Mouse (Mus musculus) liver, embryonic 14.5 days (tissue): ENCODE results near the gene 0610040J01Rik. TPM values are rescaled to one million over a fixed set of nuclear protein-coding genes. Genes with fewer than 3 reads are reported as not detected.
A peak's percentile ranks its signal among the peaks of the same experiment; 100 is the strongest.

Experiments
- ATAC-seq: fragments of 200-750 bp; cut with Nextera tagmentation; 2 replicates; pipeline ENCODE4 v1.8.0; 2017; ENCODE audit warnings: moderate number of reproducible peaks, mild to moderate bottlenecking, moderate library complexity; ENCODE audit not compliant: insufficient read depth
- DNase-seq, 3 experiments: peaks; one replicate each; pipeline ENCODE4 v3.0.0-alpha.2; 2012 to 2013; ENCODE audit warnings: low read depth in 3 of 3, low spot score in 3 of 3
- H3K27ac ChIP-seq: fragments of 300-500 bp; sonication (generic); 2 replicates; pipeline ENCODE4 v1.5.1; 2014; ENCODE audit warnings: moderate library complexity, mild to moderate bottlenecking, control low read depth, inconsistent platforms
- H3K27me3 ChIP-seq: fragments of 300-500 bp; sonication (generic); 2 replicates; pipeline ENCODE4 v1.6.1; 2014; ENCODE audit warnings: mild to moderate bottlenecking, low read length, moderate library complexity; ENCODE audit not compliant: control insufficient read depth, insufficient read depth
- H3K36me3 ChIP-seq: fragments of 300-500 bp; sonication (generic); replicated peaks from 2 replicates; pipeline ENCODE4 v1.6.1; 2014; ENCODE audit warnings: low read depth; ENCODE audit not compliant: control insufficient read depth, insufficient read depth
- H3K4me1 ChIP-seq, 2 experiments: fragments of 200-500 bp in 1 of 2; fragments of 300-500 bp in 1 of 2; sonication (generic) in 1 of 2; replicated peaks; 2 replicates each; pipeline ENCODE4 v1.6.1; 2012 to 2014; ENCODE audit warnings: antibody characterized with exemption in 1 of 2, inconsistent platforms in 1 of 2, low read length in 1 of 2; ENCODE audit not compliant: control insufficient read depth in 2 of 2, insufficient read depth in 2 of 2
- H3K4me2 ChIP-seq: fragments of 300-500 bp; sonication (generic); 2 replicates; pipeline ENCODE4 v1.6.1; 2014; ENCODE audit warnings: low read depth, mild to moderate bottlenecking, control low read depth, moderate library complexity
- H3K4me3 ChIP-seq, 2 experiments: fragments of 200-500 bp in 1 of 2; fragments of 300-500 bp in 1 of 2; sonication (generic) in 1 of 2; 2 replicates each; pipeline ENCODE4 v1.5.1; 2012 to 2014; ENCODE audit warnings: low read depth in 2 of 2, low read length in 2 of 2, mild to moderate bottlenecking in 2 of 2, control low read depth in 1 of 2, inconsistent platforms in 1 of 2, moderate library complexity in 1 of 2; ENCODE audit not compliant: insufficient read depth in 1 of 2
- H3K9ac ChIP-seq: fragments of 300-500 bp; sonication (generic); replicated peaks from 2 replicates; pipeline ENCODE4 v1.6.1; 2014; ENCODE audit warnings: mild to moderate bottlenecking, control low read depth, moderate library complexity
- H3K9me3 ChIP-seq: fragments of 300-500 bp; sonication (generic); 2 replicates; pipeline ENCODE4 v1.6.1; 2016; ENCODE audit warnings: low read length, mixed read lengths; ENCODE audit not compliant: control insufficient read depth
- CTCF ChIP-seq: IDR thresholded peaks from 2 replicates; pipeline ENCODE4 v1.5.1; 2016; ENCODE audit warnings: antibody characterized with exemption, low read depth, control low read depth
- EP300 ChIP-seq: IDR thresholded peaks from 2 replicates; pipeline ENCODE4 v1.6.1; 2016; ENCODE audit warnings: antibody characterized with exemption, low read depth
- WGBS: fragments of 180-500 bp; shearing (Covaris S2); extraction: QIAGEN DNeasy Blood & Tissue Kit; methylation state at CpG from one replicate; pipeline ENCODE4 v1.1.7; 2014; ENCODE audit not compliant: insufficient replicate concordance; 5-methylcytosine and 5-hydroxymethylcytosine counted together
- polyA plus RNA-seq, 2 experiments: library from polyadenylated mRNA; depleted of rRNA in 1 of 2; stranded (reverse) in 1 of 2; unstranded in 1 of 2; fragments of >200 nt; fragmentation: Nextera tagmentation in 1 of 2; extraction: Ambion mirVana in 1 of 2; gene quantifications; 2 replicates each; pipeline versions ENCODE4 v1.2.1 to v1.2.3; 2012 to 2014

Gene 0610040J01Rik
- polyA plus RNA-seq, 2 experiments: 6.0 to 8.5 TPM

DNA sequence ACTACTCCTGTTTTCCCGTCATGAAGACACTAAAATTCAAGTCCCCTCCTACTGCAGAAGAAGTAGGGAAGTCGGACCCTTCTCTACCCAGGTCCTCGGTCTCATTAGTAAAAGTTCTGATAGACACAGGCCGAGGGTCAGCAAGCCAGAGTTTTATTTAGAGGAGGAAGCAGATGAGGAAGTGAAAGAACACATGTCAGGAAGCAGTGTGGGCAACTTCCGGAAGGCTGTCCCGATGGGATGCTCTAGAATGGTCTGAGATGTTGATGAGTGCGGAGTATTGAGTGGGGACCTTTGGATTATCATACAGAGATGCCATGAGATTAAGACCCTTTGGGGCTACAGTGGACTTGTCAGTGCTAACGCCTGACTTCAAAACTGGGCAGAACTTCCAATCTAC, 46.7 kb downstream of the 0610040J01Rik start:
- H3K4me2 ChIP-seq: no peak overlapping the region
- 38% methylated on average over 8 of the region's 8 CpGs for WGBS
- no peaks in the 10 kb centered on the region for H3K9me3 ChIP-seq
- no peaks in the 10 kb centered on the region for H3K36me3 ChIP-seq
- H3K4me1 ChIP-seq: no peaks in the 10 kb centered on the region
- no peak overlapping the region for H3K9ac ChIP-seq
- ATAC-seq: no peak
- TF ChIP-seq EP300 (no peak), CTCF (no peak)
- no peaks in the 10 kb centered on the region for H3K27me3 ChIP-seq
- no peak overlapping the region for H3K4me3 ChIP-seq
- H3K27ac ChIP-seq: no peak overlapping the region
- DNase-seq: no peak

DNA sequence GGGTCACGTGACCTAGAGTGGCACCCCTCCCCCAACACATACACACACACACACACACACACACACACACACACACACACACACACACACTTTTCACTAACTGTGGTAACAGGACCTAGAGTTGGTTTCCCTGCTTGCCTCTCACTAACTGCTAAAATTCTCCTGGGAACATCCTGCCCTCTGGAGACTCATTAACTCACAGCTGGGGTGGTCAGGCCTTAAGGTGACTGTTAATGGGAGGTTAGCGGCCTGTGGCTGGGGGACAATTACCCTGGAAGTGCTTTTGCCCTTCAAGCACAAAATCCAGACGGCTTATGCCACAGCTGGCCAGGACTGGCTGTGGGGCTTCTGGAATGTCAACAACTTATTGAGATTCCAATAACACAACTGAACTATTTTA, 55.3 kb downstream of the 0610040J01Rik start:
- 36% methylated on average over 3 of the region's 3 CpGs for WGBS
- Histone ChIP-seq H3K4me1 (peaks cover 0 to 2% of the 10 kb centered on the region in 2 experiments; a peak in 1 of 4 replicates), H3K9ac (no peak overlapping the region), H3K36me3 (no peaks in the 10 kb centered on the region), H3K9me3 (no peaks in the 10 kb centered on the region), H3K4me2 (no peak overlapping the region), H3K27me3 (no peaks in the 10 kb centered on the region), H3K4me3 (no peak overlapping the region), H3K27ac (no peak overlapping the region)
- TF ChIP-seq CTCF: no peak
- no peak for TF ChIP-seq EP300
- DNase-seq (no peak), ATAC-seq (no peak)

DNA sequence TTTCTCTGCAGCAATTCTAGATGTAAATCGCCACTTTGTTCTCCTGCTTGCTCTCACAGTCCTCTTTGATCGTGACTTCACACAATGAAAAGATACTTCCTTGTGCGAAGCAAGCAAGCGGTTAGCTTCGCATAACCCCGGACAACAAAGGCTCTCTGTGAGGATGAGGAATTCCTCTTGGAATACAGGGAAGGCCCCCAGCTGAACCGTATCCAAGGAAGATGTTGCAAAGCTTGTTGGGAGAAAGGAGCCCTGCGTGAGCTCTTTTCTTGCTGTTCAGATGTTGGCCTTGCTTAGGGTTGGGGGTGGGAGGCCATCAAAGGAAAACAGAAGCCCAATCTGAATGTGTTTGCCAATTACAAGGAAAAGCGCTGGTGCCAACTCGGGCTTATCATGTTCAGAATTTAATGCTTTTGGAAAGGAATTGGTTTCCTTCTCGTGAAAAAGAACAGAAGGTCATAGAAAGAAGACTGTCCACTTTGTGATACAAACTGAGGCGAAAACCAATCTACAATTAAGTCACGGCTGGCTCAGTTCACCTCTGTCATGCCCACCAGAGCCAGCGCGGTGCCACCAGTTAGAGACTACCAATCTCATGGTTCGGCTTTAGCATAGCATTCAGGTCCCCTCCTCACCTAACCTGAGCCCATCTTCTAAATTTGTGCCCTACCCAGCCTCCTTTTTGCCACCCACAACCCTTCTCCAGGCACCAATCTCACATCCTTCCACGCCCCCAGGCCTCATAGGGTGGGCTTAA, 60.2 kb downstream of the 0610040J01Rik start:
- Histone ChIP-seq H3K4me1 (peaks cover 0 to 5% of the 10 kb centered on the region in 2 experiments; a peak in 1 of 4 replicates), H3K27ac (no peak overlapping the region), H3K4me2 (no peak overlapping the region), H3K27me3 (no peaks in the 10 kb centered on the region), H3K9me3 (no peaks in the 10 kb centered on the region), H3K36me3 (no peaks in the 10 kb centered on the region), H3K9ac (no peak overlapping the region), H3K4me3 (no peak overlapping the region)
- DNase-seq: no peak
- TF ChIP-seq CTCF (no peak), EP300 (no peak)
- ATAC-seq: no peak
- 65% methylated on average over 17 of the region's 17 CpGs for WGBS

DNA sequence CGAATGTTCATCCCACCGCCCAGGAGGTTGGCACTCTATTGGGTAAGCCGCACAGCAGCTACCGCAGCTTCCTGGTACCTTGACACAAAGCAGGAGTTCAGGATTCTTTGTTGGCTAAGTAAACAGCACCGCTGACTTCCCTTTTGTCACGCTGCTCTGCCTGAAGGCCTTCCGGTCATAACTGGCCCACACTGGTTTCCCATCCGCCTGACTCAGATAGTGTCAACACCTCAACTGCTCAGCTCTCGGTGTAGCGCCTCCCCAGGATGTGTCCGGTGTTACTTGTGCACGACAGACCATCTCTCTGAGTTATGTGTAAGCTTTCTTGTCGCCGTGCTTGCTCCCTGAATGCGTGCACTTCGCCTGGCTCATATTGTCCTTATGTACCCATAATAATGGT, 62.7 kb downstream of the 0610040J01Rik start:
- peaks cover 0 to 3% of the 10 kb centered on the region in 2 experiments; a peak in 1 of 4 replicates for H3K4me1 ChIP-seq
- TF ChIP-seq CTCF (peak; percentile 37), EP300 (no peak)
- ATAC-seq: peak; percentile 51; the same call in 1 of the 2 replicates
- H3K9me3 ChIP-seq: no peaks in the 10 kb centered on the region
- no peak overlapping the region for H3K4me2 ChIP-seq
- no peaks in the 10 kb centered on the region for H3K36me3 ChIP-seq
- WGBS: 56% methylated on average over 16 of the region's 16 CpGs
- no peak overlapping the region for H3K27ac ChIP-seq
- no peak overlapping the region for H3K4me3 ChIP-seq
- H3K9ac ChIP-seq: no peak overlapping the region
- DNase-seq: peak in 2 of 3 experiments; percentile 9 to 24
- H3K27me3 ChIP-seq: no peaks in the 10 kb centered on the region

DNA sequence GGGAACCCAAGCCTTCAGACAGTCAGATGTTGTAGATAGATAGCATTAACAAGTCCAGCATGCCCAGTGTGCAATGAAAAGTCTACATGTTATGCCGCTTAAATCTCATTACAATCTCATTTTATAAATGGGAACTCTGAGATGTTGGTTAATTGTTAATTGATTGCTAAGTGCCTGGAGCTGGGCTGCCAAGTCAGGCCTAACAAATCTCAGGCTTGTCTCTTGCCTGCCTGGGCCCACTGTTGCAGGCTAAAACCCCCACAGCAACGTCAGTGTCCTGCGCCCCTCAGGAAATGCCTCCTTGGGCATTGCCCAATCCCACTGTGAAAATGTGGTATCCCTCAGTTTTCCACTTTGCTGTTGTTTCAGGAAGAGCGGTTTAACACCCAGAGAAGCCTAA, 63.9 kb downstream of the 0610040J01Rik start:
- Histone ChIP-seq H3K4me3 (no peak overlapping the region), H3K4me2 (no peak overlapping the region), H3K27ac (no peak overlapping the region), H3K9ac (no peak overlapping the region), H3K9me3 (no peaks in the 10 kb centered on the region), H3K4me1 (peaks cover 0 to 3% of the 10 kb centered on the region in 2 experiments; a peak in 1 of 4 replicates), H3K27me3 (no peaks in the 10 kb centered on the region), H3K36me3 (no peaks in the 10 kb centered on the region)
- DNase-seq (no peak), ATAC-seq (no peak)
- TF ChIP-seq EP300 (no peak), CTCF (no peak)
- 74% methylated on average over 4 of the region's 4 CpGs for WGBS
